Comparison of ENCODE assay signal across 19 mouse cellular contexts in the genomic region with DNA sequence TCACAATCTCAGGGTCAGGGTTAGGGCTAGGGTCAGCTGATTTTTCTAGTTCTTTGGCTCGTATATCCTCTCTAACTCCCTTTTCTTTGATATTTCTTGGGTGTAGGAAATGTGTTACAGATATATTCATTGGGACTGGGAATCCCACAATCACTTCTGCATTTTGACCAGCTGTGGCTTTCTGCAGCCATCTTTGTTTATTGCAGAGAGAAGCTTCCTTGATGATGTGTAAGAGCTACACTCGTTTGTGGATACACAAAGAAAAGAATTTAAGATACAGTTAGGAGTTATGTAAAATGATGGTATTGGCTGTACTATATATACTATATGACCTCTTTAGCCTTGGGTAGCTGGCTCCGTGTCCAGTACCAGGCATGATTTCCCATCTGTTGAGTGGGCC. TPM values are rescaled to one million over a fixed set of nuclear protein-coding genes. Genes with fewer than 3 reads are reported as not detected.
DNase-seq lines count a peak whose midpoint lies in the region; ATAC-seq lines count a peak whose summit lies in the region.
"Had no signal": no experiment of that assay in that cellular context is flagged by ENCODE, and none has a peak within 500 bp of the region (broad histone marks: within the 10 kb centered on the region; RNA-seq: fewer than 3 reads in every experiment).

No protein-coding gene starts in this region.

- no peak overlapping the region for H3K27ac ChIP-seq in midbrain, embryonic 10.5 days (replicated peaks)
- H3K27ac ChIP-seq: embryonic facial prominence, embryonic 13.5 days; embryonic facial prominence, embryonic 15.5 days; forebrain, embryonic 10.5 days; forebrain, embryonic 12.5 days had no signal

- no peaks in the 10 kb centered on the region for H3K9me3 ChIP-seq in midbrain, embryonic 10.5 days (replicated peaks)
- H3K9me3 ChIP-seq: embryonic facial prominence, embryonic 13.5 days; embryonic facial prominence, embryonic 15.5 days; forebrain, embryonic 10.5 days; forebrain, embryonic 12.5 days had no signal

- no peaks in the 10 kb centered on the region for H3K27me3 ChIP-seq in midbrain, embryonic 10.5 days (ENCODE audit: low read depth, poor library complexity, severe bottlenecking)
- H3K27me3 ChIP-seq: embryonic facial prominence, embryonic 13.5 days; embryonic facial prominence, embryonic 15.5 days; forebrain, embryonic 12.5 days had no signal

- ATAC-seq in cerebellum, adult (ENCODE audit: insufficient number of reproducible peaks, low FRiP score, low TSS enrichment) = 0 out of 2 replicates have a peak, but pooled peaks have one; percentile 52
- ATAC-seq in granulocyte monocyte progenitor cell, adult 5-6 weeks (replicated peaks; ENCODE audit: poor library complexity, severe bottlenecking) = peak; percentile 53
- ATAC-seq: forebrain, embryonic 14.5 days; forebrain, embryonic 16.5 days had no signal

- H3K4me1 ChIP-seq in midbrain, embryonic 10.5 days = no peaks in the 10 kb centered on the region
- H3K4me1 ChIP-seq: embryonic facial prominence, embryonic 13.5 days; embryonic facial prominence, embryonic 15.5 days; forebrain, embryonic 10.5 days; forebrain, embryonic 12.5 days had no signal

- 89% methylated on average over 3 of the region's 3 CpGs for WGBS in midbrain, embryonic 10.5 days

- intact Hi-C loops in gastrocnemius, postnatal 36 days (cut with DNase I) = no loop called here

- no peaks in the 10 kb centered on the region for H3K36me3 ChIP-seq in midbrain, embryonic 10.5 days
- H3K36me3 ChIP-seq: embryonic facial prominence, embryonic 15.5 days; forebrain, embryonic 10.5 days; forebrain, embryonic 12.5 days had no signal

- no peak overlapping the region for H3K4me3 ChIP-seq in midbrain, embryonic 10.5 days
- H3K4me3 ChIP-seq: embryonic facial prominence, embryonic 13.5 days; embryonic facial prominence, embryonic 15.5 days; erythroblast, embryonic 14.5 days; forebrain, embryonic 10.5 days; forebrain, embryonic 12.5 days had no signal

- no peak for DNase-seq in cerebellum, adult 11 months
- DNase-seq in 416B (ENCODE audit: low read depth) = peak; percentile 15
- DNase-seq in midbrain, embryonic 10.5 days (ENCODE audit: low spot score) = no peak
- DNase-seq in gastrocnemius, postnatal 36 days = no peak
- DNase-seq: adrenal gland, adult 2 months; adrenal gland, postnatal 10 days; adrenal gland, postnatal 25 days; cerebellum, adult 11-12 months; cerebellum, adult 9-10 months; embryo, embryonic 11 days had no signal

RNA-seq across cellular contexts. Expression of a gene that starts 25.8 kb away (rescaled TPM):
- total RNA-seq in granulocyte monocyte progenitor cell, adult 5-6 weeks (2014; fragmentation: Nextera tagmentation) = 117 and 149 TPM in 2 replicates
- 111 and 132 TPM in 2 replicates for total RNA-seq in granulocyte monocyte progenitor cell, adult 5-6 weeks (2017)
- 25.0 and 26.4 TPM in 2 replicates for polyA plus RNA-seq in midbrain, embryonic 10.5 days (2016; fragmentation: Nextera tagmentation; extraction: Ambion mirVana)
- total RNA-seq in gastrocnemius, postnatal 36 days (2021) = 10 to 100 TPM; 16.4 to 17.1 TPM

Comparison
In these comparisons a context has a peak if more than half of its experiments do, and no peak if none do; other contexts are left out.
1. RNA of a gene that starts 25.8 kb away (total RNA-seq): 111 to 149 TPM in granulocyte monocyte progenitor cell, adult 5-6 weeks; 16.4 to 17.1 TPM in gastrocnemius, postnatal 36 days; every median in the first group is over 4 times any median in the second.